Mouse (Mus musculus): ENCODE measurements around the gene Heca. TPM values are rescaled to one million over a fixed set of nuclear protein-coding genes. Genes with fewer than 3 reads are reported as not detected.
A peak's percentile ranks its signal among the peaks of the same experiment; 100 is the strongest.
"Not testable (repeated sequence)": the region's sequence is repeated elsewhere in the genome, so short reads cannot be mapped to it uniquely, and the experiment has no call there.

Heca gene
- polyA plus RNA-seq, 1 experiment from 2014 or later, result 4.7 TPM

- peak overlapping the region; percentile 62 for H3K4me2 ChIP-seq (ENCODE audit: low read depth, low read length)
- H3K9me3 ChIP-seq (replicated peaks; ENCODE audit: control insufficient read depth, low read length); H3K27ac ChIP-seq (replicated peaks; ENCODE audit: low read depth, low read length); ATAC-seq (replicated peaks; ENCODE audit: insufficient number of reproducible peaks, low FRiP score, low TSS enrichment, low read depth); H3K27me3 ChIP-seq (ENCODE audit: control insufficient read depth, insufficient read depth, low read length); DNase-seq (ENCODE audit: low spot score); H3K4me1 ChIP-seq (ENCODE audit: control insufficient read depth, insufficient read depth, low read length); H3K36me3 ChIP-seq (replicated peaks; ENCODE audit: control insufficient read depth, insufficient read depth, low read depth, low read length): not testable (repeated sequence)
- H3K4me3 ChIP-seq (ENCODE audit: low read depth, low read length), result peak overlapping the region; percentile 78
- WGBS, result 0% methylated on average over 4 of the region's 4 CpGs
- peak overlapping the region; percentile 89 for H3K9ac ChIP-seq (replicated peaks; ENCODE audit: low read length)
Observed at GRCm38 (mm10) chr10:17946799-17947174, 1.1 kb downstream of the Heca start.

- Histone ChIP-seq H3K9ac (replicated peaks; ENCODE audit: low read length) (no peak overlapping the region), H3K4me3 (ENCODE audit: low read depth, low read length) (peak overlapping the region; percentile 78)
- WGBS, result 71% methylated on average over 3 of the region's 3 CpGs
Observed at GRCm38 (mm10) chr10:17946046-17946445, 1.8 kb downstream of the Heca start.

GRCm38 (mm10) chr10:17933622-17934021 lies 14.2 kb downstream of the Heca start:
- no peaks in the 10 kb centered on the region for H3K27me3 ChIP-seq (ENCODE audit: control insufficient read depth, insufficient read depth, low read length)
- no peaks in the 10 kb centered on the region for H3K4me1 ChIP-seq (ENCODE audit: control insufficient read depth, insufficient read depth, low read length)
- no peaks in the 10 kb centered on the region for H3K9me3 ChIP-seq (replicated peaks; ENCODE audit: control insufficient read depth, low read length)
- no peak overlapping the region for H3K4me2 ChIP-seq (ENCODE audit: low read depth, low read length)
- no peak overlapping the region for H3K9ac ChIP-seq (replicated peaks; ENCODE audit: low read length)
- no peaks in the 10 kb centered on the region for H3K36me3 ChIP-seq (replicated peaks; ENCODE audit: control insufficient read depth, insufficient read depth, low read depth, low read length)
- no peak for ATAC-seq (replicated peaks; ENCODE audit: insufficient number of reproducible peaks, low FRiP score, low TSS enrichment, low read depth)
- H3K4me3 ChIP-seq (ENCODE audit: low read depth, low read length), result no peak overlapping the region
- WGBS, result 77% methylated on average over 2 of the region's 2 CpGs
- no peak overlapping the region for H3K27ac ChIP-seq (replicated peaks; ENCODE audit: low read depth, low read length)
- no peak for DNase-seq (ENCODE audit: low spot score)

More at GRCm38 (mm10) chr10:17946046-17946445, 1.8 kb downstream of the Heca start:
- no peak for DNase-seq (ENCODE audit: low spot score)
- Histone ChIP-seq H3K27me3 (ENCODE audit: control insufficient read depth, insufficient read depth, low read length) (no peaks in the 10 kb centered on the region), H3K4me2 (ENCODE audit: low read depth, low read length) (peak overlapping the region; percentile 29; the same call in 1 of the 2 replicates), H3K4me1 (ENCODE audit: control insufficient read depth, insufficient read depth, low read length) (peaks cover 3% of the 10 kb centered on the region), H3K36me3 (replicated peaks; ENCODE audit: control insufficient read depth, insufficient read depth, low read depth, low read length) (no peaks in the 10 kb centered on the region), H3K9me3 (replicated peaks; ENCODE audit: control insufficient read depth, low read length) (no peaks in the 10 kb centered on the region), H3K27ac (replicated peaks; ENCODE audit: low read depth, low read length) (no peak overlapping the region)
- no peak for ATAC-seq (replicated peaks; ENCODE audit: insufficient number of reproducible peaks, low FRiP score, low TSS enrichment, low read depth)

- ATAC-seq (replicated peaks; ENCODE audit: insufficient number of reproducible peaks, low FRiP score, low TSS enrichment, low read depth) (no peak), DNase-seq (ENCODE audit: low spot score) (peak; percentile 5)
- H3K9me3 ChIP-seq (replicated peaks; ENCODE audit: control insufficient read depth, low read length), result no peaks in the 10 kb centered on the region
- WGBS, result 61% methylated on average over 3 of the region's 3 CpGs
- H3K9ac ChIP-seq (replicated peaks; ENCODE audit: low read length), result no peak overlapping the region
- H3K4me1 ChIP-seq (ENCODE audit: control insufficient read depth, insufficient read depth, low read length), result no peaks in the 10 kb centered on the region
- H3K4me2 ChIP-seq (ENCODE audit: low read depth, low read length), result no peak overlapping the region
- H3K4me3 ChIP-seq (ENCODE audit: low read depth, low read length), result no peak overlapping the region
- no peaks in the 10 kb centered on the region for H3K27me3 ChIP-seq (ENCODE audit: control insufficient read depth, insufficient read depth, low read length)
- H3K27ac ChIP-seq (replicated peaks; ENCODE audit: low read depth, low read length), result no peak overlapping the region
- H3K36me3 ChIP-seq (replicated peaks; ENCODE audit: control insufficient read depth, insufficient read depth, low read depth, low read length), result no peaks in the 10 kb centered on the region
Observed at GRCm38 (mm10) chr10:17932131-17932530, 15.7 kb downstream of the Heca start.

GRCm38 (mm10) chr10:17931157-17931556 lies 16.7 kb downstream of the Heca start:
- Histone ChIP-seq H3K9ac (replicated peaks; ENCODE audit: low read length) (no peak overlapping the region), H3K4me1 (ENCODE audit: control insufficient read depth, insufficient read depth, low read length) (no peaks in the 10 kb centered on the region), H3K27ac (replicated peaks; ENCODE audit: low read depth, low read length) (no peak overlapping the region), H3K36me3 (replicated peaks; ENCODE audit: control insufficient read depth, insufficient read depth, low read depth, low read length) (no peaks in the 10 kb centered on the region), H3K9me3 (replicated peaks; ENCODE audit: control insufficient read depth, low read length) (no peaks in the 10 kb centered on the region), H3K4me2 (ENCODE audit: low read depth, low read length) (no peak overlapping the region), H3K27me3 (ENCODE audit: control insufficient read depth, insufficient read depth, low read length) (no peaks in the 10 kb centered on the region), H3K4me3 (ENCODE audit: low read depth, low read length) (no peak overlapping the region)
- ATAC-seq (replicated peaks; ENCODE audit: insufficient number of reproducible peaks, low FRiP score, low TSS enrichment, low read depth), result no peak
- WGBS, result 79% methylated on average over 1 of the region's 1 CpGs
- DNase-seq (ENCODE audit: low spot score), result no peak

- 42% methylated on average over 6 of the region's 6 CpGs for WGBS
- Histone ChIP-seq H3K36me3 (replicated peaks; ENCODE audit: control insufficient read depth, insufficient read depth, low read depth, low read length) (no peaks in the 10 kb centered on the region), H3K4me3 (ENCODE audit: low read depth, low read length) (no peak overlapping the region), H3K27ac (replicated peaks; ENCODE audit: low read depth, low read length) (no peak overlapping the region), H3K9me3 (replicated peaks; ENCODE audit: control insufficient read depth, low read length) (no peaks in the 10 kb centered on the region), H3K4me2 (ENCODE audit: low read depth, low read length) (no peak overlapping the region), H3K9ac (replicated peaks; ENCODE audit: low read length) (no peak overlapping the region), H3K27me3 (ENCODE audit: control insufficient read depth, insufficient read depth, low read length) (no peaks in the 10 kb centered on the region), H3K4me1 (ENCODE audit: control insufficient read depth, insufficient read depth, low read length) (no peaks in the 10 kb centered on the region)
- ATAC-seq (replicated peaks; ENCODE audit: insufficient number of reproducible peaks, low FRiP score, low TSS enrichment, low read depth), result no peak
- no peak for DNase-seq (ENCODE audit: low spot score)
Observed at GRCm38 (mm10) chr10:17930445-17931083, 17.3 kb downstream of the Heca start.

GRCm38 (mm10) chr10:17925200-17925599 lies 22.7 kb downstream of the Heca start:
- H3K4me3 ChIP-seq (ENCODE audit: low read depth, low read length), result no peak overlapping the region
- H3K36me3 ChIP-seq (replicated peaks; ENCODE audit: control insufficient read depth, insufficient read depth, low read depth, low read length), result no peaks in the 10 kb centered on the region
- no peak overlapping the region for H3K27ac ChIP-seq (replicated peaks; ENCODE audit: low read depth, low read length)
- H3K9ac ChIP-seq (replicated peaks; ENCODE audit: low read length), result no peak overlapping the region
- DNase-seq (ENCODE audit: low spot score), result no peak
- H3K4me2 ChIP-seq (ENCODE audit: low read depth, low read length), result no peak overlapping the region
- no peaks in the 10 kb centered on the region for H3K4me1 ChIP-seq (ENCODE audit: control insufficient read depth, insufficient read depth, low read length)
- no peaks in the 10 kb centered on the region for H3K9me3 ChIP-seq (replicated peaks; ENCODE audit: control insufficient read depth, low read length)
- H3K27me3 ChIP-seq (ENCODE audit: control insufficient read depth, insufficient read depth, low read length), result no peaks in the 10 kb centered on the region
- no peak for ATAC-seq (replicated peaks; ENCODE audit: insufficient number of reproducible peaks, low FRiP score, low TSS enrichment, low read depth)
- WGBS, result 94% methylated on average over 3 of the region's 3 CpGs

- no peak for ATAC-seq (replicated peaks; ENCODE audit: insufficient number of reproducible peaks, low FRiP score, low TSS enrichment, low read depth)
- WGBS, result 83% methylated on average over 3 of the region's 3 CpGs
Observed at GRCm38 (mm10) chr10:17924166-17924565, 23.7 kb downstream of the Heca start.

More at GRCm38 (mm10) chr10:17924166-17924565, 23.7 kb downstream of the Heca start:
- Histone ChIP-seq H3K9me3 (replicated peaks; ENCODE audit: control insufficient read depth, low read length) (no peaks in the 10 kb centered on the region), H3K27me3 (ENCODE audit: control insufficient read depth, insufficient read depth, low read length) (no peaks in the 10 kb centered on the region), H3K4me3 (ENCODE audit: low read depth, low read length) (no peak overlapping the region), H3K4me2 (ENCODE audit: low read depth, low read length) (no peak overlapping the region), H3K9ac (replicated peaks; ENCODE audit: low read length) (no peak overlapping the region), H3K27ac (replicated peaks; ENCODE audit: low read depth, low read length) (no peak overlapping the region), H3K4me1 (ENCODE audit: control insufficient read depth, insufficient read depth, low read length) (no peaks in the 10 kb centered on the region), H3K36me3 (replicated peaks; ENCODE audit: control insufficient read depth, insufficient read depth, low read depth, low read length) (no peaks in the 10 kb centered on the region)
- no peak for DNase-seq (ENCODE audit: low spot score)
